Mouse (Mus musculus): ENCODE measurements at regions not wholly inside any gene's neighbourhood (a gene's known extent, or its start where the extent isn't known, plus 50 kb on each side); places are given as distances from the start of the nearest gene placed in this dataset.

DNA sequence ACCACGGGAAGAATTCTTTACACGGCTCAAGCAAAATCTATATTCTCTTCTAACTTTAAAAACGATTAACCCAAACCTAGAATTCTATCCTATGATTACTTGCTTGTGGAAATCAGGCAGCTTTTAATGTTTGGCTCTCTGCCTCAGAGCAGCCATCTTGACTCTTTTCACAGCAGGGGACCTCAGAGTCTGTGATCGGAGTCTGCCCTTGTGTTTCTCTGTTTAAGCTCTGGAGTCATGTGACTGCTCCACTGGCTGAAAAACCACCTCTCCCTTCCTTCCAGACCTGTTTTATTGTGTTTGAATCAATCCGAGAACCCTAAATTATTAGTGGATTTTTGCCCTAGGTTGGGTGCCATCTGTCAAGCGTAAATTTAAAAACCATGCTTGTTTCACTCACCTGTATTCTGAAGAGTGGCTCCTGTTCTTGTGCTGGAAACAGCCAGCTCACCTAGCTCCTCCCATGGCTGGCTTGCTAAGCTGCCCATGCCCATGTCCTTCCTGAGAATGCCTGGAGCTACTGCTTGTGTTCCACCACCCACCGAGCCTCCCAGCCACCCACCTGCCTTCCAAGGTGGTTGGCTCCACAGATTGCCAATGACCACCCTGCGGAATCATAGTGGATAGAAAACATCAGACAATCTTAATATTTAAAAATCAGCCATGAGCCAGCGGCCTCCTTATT, 62.6 kb downstream of the Perp start:
- ATAC-seq (ENCODE audit: low TSS enrichment), result no peak

DNA sequence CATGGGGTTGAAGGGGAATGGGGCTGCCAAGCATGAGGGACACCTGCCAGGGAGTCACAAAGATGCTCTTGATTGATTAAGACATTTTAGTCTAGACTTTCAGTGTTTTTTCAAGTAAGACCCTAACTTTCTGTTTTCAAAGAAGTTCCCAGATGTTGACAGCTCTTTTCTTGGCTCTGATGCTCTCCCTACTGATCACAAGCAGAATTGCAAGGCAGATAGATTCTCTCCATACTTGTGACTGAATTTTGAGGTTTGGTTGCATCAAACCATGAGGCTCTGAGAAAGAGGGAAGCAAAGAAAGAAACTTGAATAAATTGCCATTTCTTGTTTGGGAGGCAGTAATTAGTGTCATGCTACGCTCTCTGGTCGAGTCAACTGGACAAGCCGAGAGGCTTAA, 64.5 kb downstream of the Perp start:
- ATAC-seq (ENCODE audit: low TSS enrichment), result no peak

DNA sequence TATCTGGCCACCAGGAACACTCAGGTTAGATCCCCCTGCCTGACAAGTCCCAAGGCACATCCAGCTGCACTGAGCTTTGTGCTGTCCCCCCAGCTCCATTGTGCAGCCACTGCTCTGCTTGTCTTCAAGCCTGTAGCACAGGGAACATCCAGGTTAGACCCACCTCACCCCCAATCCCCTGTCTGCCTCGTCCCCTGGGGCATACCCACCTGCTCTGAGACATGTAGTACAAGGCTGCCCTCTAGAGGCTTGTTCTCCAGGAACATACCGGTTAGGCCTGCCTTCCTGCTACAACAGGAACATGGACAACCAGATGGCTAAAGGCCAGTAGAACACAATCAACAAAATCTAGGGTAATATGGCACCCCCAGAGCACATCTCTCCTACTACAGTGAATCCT, 66.1 kb downstream of the Perp start:
- ATAC-seq (ENCODE audit: low TSS enrichment), result peak; percentile 78

DNA sequence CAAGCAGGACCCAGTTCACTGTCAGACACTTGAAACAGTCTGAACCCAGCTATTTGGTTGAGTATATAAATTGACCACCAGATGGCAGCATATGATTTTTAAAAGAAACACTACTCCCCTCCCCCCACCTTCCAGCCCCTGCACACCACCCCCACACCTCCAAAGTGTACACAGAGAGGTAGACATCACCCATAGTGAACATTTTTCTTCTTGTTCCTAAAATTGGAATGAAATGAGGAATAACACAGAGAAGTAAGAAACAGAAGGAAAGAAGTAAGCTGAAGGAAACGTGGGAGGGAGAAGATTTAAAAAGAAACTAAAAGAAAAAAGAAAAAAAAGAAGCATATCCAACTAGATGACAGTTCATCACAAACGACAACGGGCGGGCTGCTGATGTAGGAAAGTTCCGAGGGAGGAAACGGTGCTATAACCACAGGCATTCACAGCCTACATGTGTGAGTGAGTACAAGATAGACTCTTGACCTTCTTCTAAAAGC, 72.3 kb downstream of the Perp start:
- ATAC-seq (ENCODE audit: low TSS enrichment), result peak; percentile 89

DNA sequence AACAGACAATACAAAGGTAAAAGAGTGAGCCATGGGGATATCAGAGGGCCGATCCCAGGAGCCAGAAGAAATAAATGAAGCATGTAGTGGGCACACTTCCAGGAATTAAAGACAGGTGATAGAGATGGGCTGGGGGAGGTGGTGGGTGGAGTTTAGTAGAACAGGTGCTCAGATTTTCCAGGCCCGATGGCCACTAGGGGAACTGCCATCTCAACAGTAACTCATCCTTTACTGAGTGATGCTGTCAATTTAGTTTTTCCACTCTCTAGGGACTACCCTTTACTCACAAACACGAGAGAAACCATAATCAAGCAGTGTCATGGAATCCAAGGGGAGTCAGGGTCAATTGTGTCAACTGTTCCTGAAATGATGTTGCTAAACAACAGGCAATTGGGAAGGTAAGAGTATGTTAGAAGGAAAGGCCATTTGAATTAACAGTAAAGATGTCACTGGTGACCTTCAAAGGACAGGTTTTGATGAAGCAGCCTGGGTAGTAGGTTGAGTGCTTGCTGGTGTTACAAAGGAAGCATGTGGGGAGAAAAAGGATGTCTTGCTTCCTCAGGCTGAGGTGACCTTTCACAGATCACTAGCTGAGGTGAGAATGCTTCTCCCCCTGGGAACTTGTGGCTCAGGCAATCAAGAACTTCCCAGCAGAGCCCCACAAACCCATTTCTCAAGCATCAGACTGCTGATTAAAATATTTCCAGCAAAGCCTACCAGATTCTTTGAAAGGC, 78.4 kb downstream of the Perp start:
- ATAC-seq (ENCODE audit: low TSS enrichment), result no peak

DNA sequence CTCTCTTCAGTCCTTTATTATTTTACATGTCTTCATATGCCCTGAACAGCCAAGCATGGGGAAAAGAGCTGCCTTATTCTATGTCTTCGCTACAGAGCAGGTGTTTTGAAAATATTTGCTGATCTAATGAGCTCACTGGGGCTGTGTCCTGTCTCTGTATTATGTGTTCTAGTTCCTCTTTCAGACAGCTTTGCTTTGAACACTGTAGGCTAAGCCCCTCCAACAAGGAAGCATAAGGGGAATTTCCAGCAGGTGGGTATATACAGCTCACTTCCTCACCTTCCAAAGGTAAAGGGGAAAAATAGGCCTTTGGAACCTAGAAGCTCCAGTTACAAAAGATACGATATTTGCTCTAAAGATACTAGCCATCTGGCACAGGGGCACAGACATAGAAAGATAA, 83.0 kb downstream of the Perp start:
- ATAC-seq (ENCODE audit: low TSS enrichment), result no peak

DNA sequence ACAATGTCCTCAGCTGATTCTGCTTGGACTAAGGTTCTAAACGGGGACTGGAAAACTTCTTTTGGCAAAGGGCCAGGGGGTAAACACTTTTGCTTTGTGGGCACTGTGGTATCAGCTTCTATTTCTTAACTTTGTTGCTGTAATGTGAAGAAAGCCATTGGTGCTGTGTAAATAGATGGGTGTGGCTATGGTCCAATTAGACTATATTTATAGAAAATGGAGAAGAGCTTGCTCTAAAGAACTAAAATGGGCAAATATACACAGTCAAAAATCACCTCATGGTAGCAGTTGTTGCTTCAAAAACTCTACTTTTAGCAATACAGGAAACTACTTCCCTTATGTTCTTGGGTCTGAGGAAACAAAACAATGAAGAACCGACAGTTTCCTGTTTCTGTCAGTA, 84.1 kb downstream of the Tnfaip3 start:
- ATAC-seq (ENCODE audit: low TSS enrichment), result no peak

DNA sequence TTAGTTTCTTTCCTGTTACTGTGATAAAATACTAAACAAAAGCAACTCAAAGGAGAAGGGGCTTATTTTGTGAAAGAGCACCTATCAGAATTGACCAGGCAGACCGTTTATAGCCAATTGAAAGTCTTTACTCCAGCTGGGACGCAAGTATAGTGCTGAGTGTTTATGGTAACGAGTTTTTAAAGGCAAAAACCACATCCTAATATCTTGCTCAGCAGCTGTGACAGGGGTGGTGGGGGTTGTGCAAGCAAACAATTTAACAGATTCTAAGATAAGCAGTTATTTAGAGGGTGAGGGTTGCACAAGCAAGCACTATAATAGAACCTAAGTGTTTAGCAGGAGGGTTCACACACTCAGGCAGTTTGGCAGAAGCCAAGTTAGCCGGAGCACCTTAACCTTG, 74.0 kb downstream of the Tnfaip3 start:
- ATAC-seq (ENCODE audit: low TSS enrichment), result no peak

DNA sequence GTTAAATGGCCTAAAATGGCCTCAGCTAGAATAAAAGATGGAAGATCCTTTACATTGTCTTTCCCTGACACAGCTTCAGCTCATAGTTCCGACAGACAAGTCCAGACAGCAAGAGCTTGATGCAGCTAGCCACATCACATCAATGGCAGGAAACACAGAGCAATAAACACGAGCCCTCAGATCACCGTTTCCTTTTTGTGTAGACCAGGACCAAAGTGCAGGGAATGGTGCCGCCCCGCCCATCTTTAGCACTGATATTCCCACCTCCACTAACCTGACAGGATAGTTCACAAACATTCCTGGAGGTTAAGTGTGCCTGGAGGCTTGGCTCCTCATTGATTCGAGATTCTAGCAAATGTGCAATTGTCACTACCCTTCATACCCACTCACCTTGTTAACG, 73.5 kb downstream of the Tnfaip3 start:
- no peak for ATAC-seq (ENCODE audit: low TSS enrichment)

DNA sequence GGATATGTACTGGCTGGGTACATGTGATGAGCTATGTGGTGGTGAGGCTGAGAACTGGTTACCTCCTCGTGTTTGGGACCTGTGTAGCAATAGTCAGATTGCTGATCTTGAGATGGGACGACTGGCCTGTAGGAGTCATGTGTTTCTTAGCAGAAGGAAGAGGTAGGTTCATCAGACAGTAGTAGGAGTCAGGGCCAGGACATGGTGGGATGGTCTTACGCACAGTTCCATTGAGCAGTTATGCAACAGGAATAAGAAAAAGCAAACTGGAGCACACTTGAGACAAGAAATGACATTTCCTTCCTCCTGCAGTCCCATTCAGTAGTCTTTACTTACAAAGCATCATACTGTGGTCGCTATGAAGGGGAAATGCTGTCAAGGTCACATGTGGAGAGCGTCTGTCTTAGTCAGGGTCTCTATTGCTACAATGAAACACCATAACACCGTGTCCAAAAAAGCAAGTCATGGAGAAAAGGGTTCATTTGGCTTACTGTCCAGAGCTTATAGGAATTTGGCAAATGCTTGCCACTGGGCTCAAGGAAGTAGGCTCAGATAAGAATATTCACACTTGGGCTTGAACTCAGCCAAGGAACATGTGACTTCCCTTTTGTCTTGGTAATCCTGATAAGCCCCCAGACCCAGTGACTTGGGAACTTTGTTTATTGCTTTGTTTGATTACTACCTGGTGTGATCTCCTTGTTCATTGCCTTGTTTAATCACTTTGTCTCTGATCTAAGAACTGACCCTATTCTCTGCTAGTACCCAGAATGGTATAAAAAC, 72.0 kb downstream of the Tnfaip3 start:
- no peak for ATAC-seq (ENCODE audit: low TSS enrichment)

DNA sequence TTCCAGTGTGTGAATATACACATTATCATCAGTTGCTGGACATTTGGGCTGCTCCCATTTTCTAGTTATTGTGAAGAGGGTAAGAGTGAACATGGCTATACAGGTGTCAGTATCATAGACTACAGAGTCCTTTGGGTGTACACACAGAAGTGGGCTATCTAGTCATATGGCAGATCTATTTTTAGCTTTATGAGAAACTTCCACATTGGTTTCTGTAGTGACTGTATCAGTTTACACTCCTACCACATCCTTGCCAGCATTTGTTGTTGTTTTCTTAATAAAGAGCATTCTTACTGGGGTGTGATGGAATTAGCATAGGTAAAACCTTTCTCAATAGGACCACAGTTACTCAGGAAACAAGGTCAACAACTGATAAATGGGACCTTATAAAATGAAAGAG, 68.7 kb downstream of the Tnfaip3 start:
- ATAC-seq (ENCODE audit: low TSS enrichment), result no peak

Data from frontal cortex, adult (tissue).